Mouse (Mus musculus) midbrain, postnatal 0 days (tissue): ENCODE measurements around the gene Mccc2. TPM values are rescaled to one million over a fixed set of nuclear protein-coding genes. Genes with fewer than 3 reads are reported as not detected.

Experiments
- ATAC-seq: fragments of 200-750 bp; cut with Nextera tagmentation; 2 replicates; pipeline ENCODE4 v1.8.0; 2017; ENCODE audit warnings: moderate number of reproducible peaks, mild to moderate bottlenecking, moderate TSS enrichment, moderate library complexity; ENCODE audit not compliant: low FRiP score
- DNase-seq: peaks from one replicate; pipeline ENCODE4 v3.0.0-alpha.2; 2015; ENCODE audit warnings: low spot score
- H3K27ac ChIP-seq: fragments of 300-500 bp; sonication (generic); 2 replicates; pipeline ENCODE4 v1.5.1; 2014; ENCODE audit warnings: low read depth, mild to moderate bottlenecking, low read length, mixed read lengths
- H3K27me3 ChIP-seq: fragments of 300-500 bp; sonication (generic); 2 replicates; pipeline ENCODE4 v1.6.1; 2014; ENCODE audit warnings: low read length, control low read depth, mixed read lengths; ENCODE audit not compliant: insufficient read depth
- H3K36me3 ChIP-seq: fragments of 300-500 bp; sonication (generic); 2 replicates; pipeline ENCODE4 v1.6.1; 2014; ENCODE audit warnings: low read length, control low read depth, mixed read lengths; ENCODE audit not compliant: insufficient read depth
- H3K4me1 ChIP-seq: fragments of 300-500 bp; sonication (generic); 2 replicates; pipeline ENCODE4 v1.6.1; 2014; ENCODE audit warnings: mild to moderate bottlenecking, control low read depth, antibody characterized with exemption, low read length, mixed read lengths; ENCODE audit not compliant: insufficient read depth
- H3K4me2 ChIP-seq: fragments of 300-500 bp; sonication (generic); 2 replicates; pipeline ENCODE4 v1.6.1; 2014; ENCODE audit warnings: low read depth, mild to moderate bottlenecking, low read length, mixed read lengths; ENCODE audit not compliant: poor library complexity, severe bottlenecking
- H3K4me3 ChIP-seq: fragments of 300-500 bp; sonication (generic); 2 replicates; pipeline ENCODE4 v1.5.1; 2014; ENCODE audit warnings: low read depth, mild to moderate bottlenecking, low read length, moderate library complexity
- H3K9ac ChIP-seq: fragments of 300-500 bp; sonication (generic); replicated peaks from 2 replicates; pipeline ENCODE4 v1.6.1; 2014; ENCODE audit warnings: mild to moderate bottlenecking, low read length, moderate library complexity, mixed read lengths; ENCODE audit not compliant: poor library complexity, severe bottlenecking
- H3K9me3 ChIP-seq: fragments of 300-500 bp; sonication (generic); 2 replicates; pipeline ENCODE4 v1.6.1; 2016; ENCODE audit warnings: low read length, control low read depth
- CTCF ChIP-seq: IDR thresholded peaks from 2 replicates; pipeline ENCODE4 v1.5.1; 2016; ENCODE audit warnings: antibody characterized with exemption, mild to moderate bottlenecking
- WGBS: fragments of 180-500 bp; shearing (Covaris S2); extraction: QIAGEN DNeasy Blood & Tissue Kit; methylation state at CpG from one replicate; pipeline ENCODE4 v1.1.7; 2014; 5-methylcytosine and 5-hydroxymethylcytosine counted together
- polyA plus RNA-seq: library from polyadenylated mRNA; unstranded; fragments of >200 nt; fragmentation: Nextera tagmentation; extraction: Ambion mirVana; gene quantifications from 2 replicates; pipeline ENCODE4 v1.2.1, GENCODE M21; 2015
- total RNA-seq: library from RNA; depleted of rRNA; stranded (reverse); fragments of >200 nt; gene quantifications from 2 replicates; pipeline ENCODE4 v1.2.3, GENCODE M21; 2014

The Mccc2 gene
- total and polyA plus RNA-seq, 2 experiments from 2014 or later = 27.3 to 32.5 TPM

GRCm38 (mm10) chr13:100005911-100006496, 9.4 kb downstream of the Mccc2 start:
- no peaks in the 10 kb centered on the region for H3K4me1 ChIP-seq
- no peak overlapping the region for H3K9ac ChIP-seq
- TF ChIP-seq CTCF = no peak
- H3K27me3 ChIP-seq = no peaks in the 10 kb centered on the region
- ATAC-seq (no peak), DNase-seq (no peak)
- no peaks in the 10 kb centered on the region for H3K36me3 ChIP-seq
- no peak overlapping the region for H3K4me2 ChIP-seq
- no peaks in the 10 kb centered on the region for H3K9me3 ChIP-seq
- WGBS = 85% methylated on average over 12 of the region's 12 CpGs
- no peak overlapping the region for H3K4me3 ChIP-seq
- H3K27ac ChIP-seq = no peak overlapping the region

- no peak overlapping the region for H3K4me3 ChIP-seq
- peak; percentile 63 for ATAC-seq
- TF ChIP-seq CTCF = peak; percentile 84
- no peaks in the 10 kb centered on the region for H3K9me3 ChIP-seq
- peak; percentile 86 for DNase-seq
- 33% methylated on average over 5 of the region's 5 CpGs for WGBS
- H3K36me3 ChIP-seq = no peaks in the 10 kb centered on the region
- no peaks in the 10 kb centered on the region for H3K27me3 ChIP-seq
- no peaks in the 10 kb centered on the region for H3K4me1 ChIP-seq
- H3K9ac ChIP-seq = no peak overlapping the region
- H3K4me2 ChIP-seq = no peak overlapping the region
- H3K27ac ChIP-seq = no peak overlapping the region
Measured at GRCm38 (mm10) chr13:100001790-100002196, 13.6 kb downstream of the Mccc2 start.

GRCm38 (mm10) chr13:99999078-99999477, 16.4 kb downstream of the Mccc2 start:
- DNase-seq (no peak), ATAC-seq (no peak)
- no peak overlapping the region for H3K4me3 ChIP-seq
- no peak for TF ChIP-seq CTCF
- no peaks in the 10 kb centered on the region for H3K4me1 ChIP-seq
- 93% methylated on average over 3 of the region's 3 CpGs for WGBS
- H3K27me3 ChIP-seq = no peaks in the 10 kb centered on the region
- H3K9me3 ChIP-seq = no peaks in the 10 kb centered on the region
- no peak overlapping the region for H3K9ac ChIP-seq
- H3K27ac ChIP-seq = no peak overlapping the region
- no peak overlapping the region for H3K4me2 ChIP-seq
- no peaks in the 10 kb centered on the region for H3K36me3 ChIP-seq

GRCm38 (mm10) chr13:99998099-99998498, 17.3 kb downstream of the Mccc2 start:
- H3K4me2 ChIP-seq = no peak overlapping the region
- peak; percentile 47 for TF ChIP-seq CTCF
- no peak overlapping the region for H3K9ac ChIP-seq
- no peaks in the 10 kb centered on the region for H3K4me1 ChIP-seq
- no peaks in the 10 kb centered on the region for H3K9me3 ChIP-seq
- H3K27ac ChIP-seq = no peak overlapping the region
- H3K36me3 ChIP-seq = no peaks in the 10 kb centered on the region
- H3K27me3 ChIP-seq = no peaks in the 10 kb centered on the region
- DNase-seq (no peak), ATAC-seq (no peak)
- 88% methylated on average over 3 of the region's 3 CpGs for WGBS
- no peak overlapping the region for H3K4me3 ChIP-seq

GRCm38 (mm10) chr13:99989592-99989991, 25.8 kb downstream of the Mccc2 start:
- ATAC-seq (no peak), DNase-seq (no peak)
- Histone ChIP-seq H3K4me2 (no peak overlapping the region), H3K27ac (no peak overlapping the region), H3K4me1 (no peaks in the 10 kb centered on the region), H3K4me3 (no peak overlapping the region), H3K9ac (no peak overlapping the region), H3K27me3 (no peaks in the 10 kb centered on the region), H3K9me3 (no peaks in the 10 kb centered on the region), H3K36me3 (peaks cover 18% of the 10 kb centered on the region)
- no peak for TF ChIP-seq CTCF
- WGBS = 91% methylated on average over 4 of the region's 4 CpGs

- no peak overlapping the region for H3K27ac ChIP-seq
- H3K36me3 ChIP-seq = peaks cover 18% of the 10 kb centered on the region
- no peak overlapping the region for H3K4me2 ChIP-seq
- DNase-seq (no peak), ATAC-seq (no peak)
- H3K4me3 ChIP-seq = no peak overlapping the region
- peak; percentile 46 for TF ChIP-seq CTCF
- 90% methylated on average over 1 of the region's 1 CpGs for WGBS
- no peaks in the 10 kb centered on the region for H3K4me1 ChIP-seq
- H3K9ac ChIP-seq = no peak overlapping the region
- no peaks in the 10 kb centered on the region for H3K27me3 ChIP-seq
- H3K9me3 ChIP-seq = no peaks in the 10 kb centered on the region
Measured at GRCm38 (mm10) chr13:99983320-99983719, 32.1 kb downstream of the Mccc2 start.
